Mouse (Mus musculus) embryonic facial prominence, embryonic 15.5 days (tissue): ENCODE measurements around the gene Vmn2r22. TPM values are rescaled to one million over a fixed set of nuclear protein-coding genes. Genes with fewer than 3 reads are reported as not detected.

Experiments used
- polyA plus RNA-seq: library from polyadenylated mRNA; unstranded; fragments of >200 nt; fragmentation: Nextera tagmentation; extraction: Ambion mirVana; gene quantifications from 2 replicates; pipeline ENCODE4 v1.2.1, GENCODE M21; 2015

The Vmn2r22 gene
- polyA plus RNA-seq, 1 experiment from 2014 or later, result not detected

Other genes with a start within 250 kb of the Vmn2r22 start
- not detected in 2 replicates for gene Vmn2r20, start 232.6 kb downstream of the Vmn2r22 start, polyA plus RNA-seq
- 0.08 TPM in 1 of 2 replicates, not detected in the other for gene Vmn2r21, start 117.3 kb downstream of the Vmn2r22 start, polyA plus RNA-seq
- not detected in 2 replicates for gene Vmn2r23, start 51.9 kb upstream of the Vmn2r22 start, polyA plus RNA-seq
- gene Vmn2r24, start 128.2 kb upstream of the Vmn2r22 start, polyA plus RNA-seq, result not detected in 2 replicates
- gene Vmn2r25, start 202.7 kb upstream of the Vmn2r22 start, polyA plus RNA-seq, result not detected in 2 replicates